Mouse (Mus musculus) heart, adult 2 months (tissue): ENCODE results near the gene Slc24a3. TPM values are rescaled to one million over a fixed set of nuclear protein-coding genes. Genes with fewer than 3 reads are reported as not detected.

Experiments
- DNase-seq, 2 experiments: peaks; one replicate each; pipeline ENCODE4 v3.0.0; 2021
- H3K27ac ChIP-seq: fragments of 200-600 bp; 2 replicates; pipeline ENCODE4 v1.8.1; 2022
- H3K27me3 ChIP-seq: fragments of 200-500 bp; 2 replicates; pipeline ENCODE4 v1.6.1; 2012; ENCODE audit warnings: mild to moderate bottlenecking, low read length, inconsistent platforms, mixed read lengths; ENCODE audit not compliant: control insufficient read depth, insufficient read depth
- H3K36me3 ChIP-seq: fragments of 200-500 bp; 2 replicates; pipeline ENCODE4 v1.6.1; 2012; ENCODE audit warnings: low read length, inconsistent platforms; ENCODE audit not compliant: control insufficient read depth, insufficient read depth
- H3K4me1 ChIP-seq: fragments of 200-500 bp; 2 replicates; pipeline ENCODE4 v1.6.1; 2011; ENCODE audit warnings: low read length; ENCODE audit not compliant: control insufficient read depth, insufficient read depth
- H3K4me3 ChIP-seq: fragments of 200-600 bp; 2 replicates; pipeline ENCODE4 v1.8.1; 2022
- H3K79me2 ChIP-seq: fragments of 200-500 bp; replicated peaks from 2 replicates; pipeline ENCODE4 v1.6.1; 2012; ENCODE audit warnings: mild to moderate bottlenecking, inconsistent platforms, low read length, moderate library complexity, mixed read lengths; ENCODE audit not compliant: control insufficient read depth, insufficient read depth
- H3K9ac ChIP-seq: fragments of 200-500 bp; 2 replicates; pipeline ENCODE4 v1.6.1; 2012; ENCODE audit warnings: low read depth, mild to moderate bottlenecking, control low read depth, inconsistent platforms, low read length, mixed read lengths
- CTCF ChIP-seq: fragments of 200-600 bp; IDR thresholded peaks from 2 replicates; pipeline ENCODE4 v1.8.1; 2022; ENCODE audit warnings: antibody characterized with exemption, mild to moderate bottlenecking, moderate library complexity
- EP300 ChIP-seq: fragments of 200-500 bp; IDR thresholded peaks from 2 replicates; pipeline ENCODE4 v1.6.1; 2011; ENCODE audit warnings: low read depth, low read length, control low read depth; ENCODE audit not compliant: insufficient read depth
- POLR2A ChIP-seq: fragments of 200-500 bp; IDR thresholded peaks from 2 replicates; pipeline ENCODE4 v1.6.1; 2011; ENCODE audit warnings: mild to moderate bottlenecking, low read depth, low read length, control low read depth; ENCODE audit not compliant: insufficient read depth
- WGBS: fragments of 180-500 bp; shearing (Covaris S2); methylation state at CpG from one replicate; pipeline ENCODE4 v1.1.7; 2018; 5-methylcytosine and 5-hydroxymethylcytosine counted together
- intact Hi-C: fragments of 180-260 bp; cut with DNase I; formaldehyde crosslinking; loops from one replicate; pipeline ENCODE4 v1.15.1; 2025
- polyA plus RNA-seq: library from polyadenylated mRNA; depleted of rRNA; stranded (reverse); fragments of >200 nt; gene quantifications from 2 replicates; pipeline ENCODE4 v1.2.3, GENCODE M21; 2012
- total RNA-seq, 2 experiments: library from RNA; stranded (reverse); gene quantifications; 2 replicates each; pipeline ENCODE4 v1.2.3; 2021

The Slc24a3 gene
- total and polyA plus RNA-seq, 3 experiments, result 2.7 to 3.6 (median 2.8) TPM

DNA sequence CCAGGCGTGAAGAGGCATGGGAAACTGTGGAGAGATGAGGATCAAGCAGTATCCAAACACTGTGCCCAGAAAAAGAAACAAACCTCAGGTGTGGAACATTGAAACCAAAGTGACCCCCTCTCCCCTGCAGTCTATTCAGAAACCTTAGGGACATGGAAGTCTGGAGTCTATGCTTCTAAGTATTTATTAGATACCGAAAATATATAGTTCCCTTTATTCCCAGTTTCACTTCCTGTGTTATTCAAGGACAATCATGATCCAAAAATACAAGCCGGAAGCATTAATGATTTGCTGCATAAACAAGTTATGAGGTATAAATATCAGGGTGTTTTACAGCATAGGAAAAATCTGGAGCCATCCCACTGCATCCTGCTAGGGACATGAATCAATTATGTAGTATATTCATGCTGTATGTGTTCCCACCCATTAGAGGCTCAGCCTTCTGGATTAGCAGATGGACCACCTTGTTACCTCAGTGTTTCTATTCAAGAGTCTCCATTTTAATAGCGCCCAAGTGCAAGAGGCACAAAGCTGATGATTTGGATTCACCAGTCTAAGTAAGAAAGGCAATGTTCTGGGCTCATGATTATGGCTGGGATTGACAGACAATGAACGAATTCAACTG, 301.3 kb downstream of the Slc24a3 start:
- Histone ChIP-seq H3K4me1 (peaks cover 1% of the 10 kb centered on the region; the same call in 1 of the 2 replicates), H3K9ac (no peak overlapping the region), H3K27ac (no peak overlapping the region), H3K27me3 (no peaks in the 10 kb centered on the region), H3K4me3 (no peak overlapping the region), H3K36me3 (no peaks in the 10 kb centered on the region), H3K79me2 (no peaks in the 10 kb centered on the region)
- intact Hi-C loops, result no loop called here
- no peak for DNase-seq
- WGBS, result 80% methylated on average over 5 of the region's 5 CpGs
- TF ChIP-seq CTCF (no peak), POLR2A (no peak), EP300 (no peak)

DNA sequence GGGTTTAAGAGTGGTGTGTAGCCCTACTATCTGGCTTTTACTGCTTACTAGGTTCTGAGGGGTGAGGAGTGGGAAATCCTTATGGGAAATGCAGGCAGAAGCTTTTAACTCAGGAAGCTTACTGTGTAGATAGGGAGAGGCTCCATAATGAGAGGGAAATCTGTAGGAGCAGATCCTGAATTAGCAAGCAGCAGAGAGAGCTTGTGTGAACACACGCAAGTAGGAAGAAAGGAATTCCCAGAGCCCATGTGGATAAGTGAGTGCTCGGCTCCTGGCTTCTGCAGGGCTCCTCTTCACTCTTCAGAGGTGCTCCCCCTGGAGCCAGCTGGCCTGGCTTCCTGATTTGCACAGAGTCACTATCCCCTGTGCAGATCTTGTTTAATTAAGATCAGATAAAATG, 309.9 kb downstream of the Slc24a3 start:
- no peak overlapping the region for H3K4me3 ChIP-seq
- no peak for DNase-seq
- intact Hi-C loops, result no loop called here
- no peak overlapping the region for H3K9ac ChIP-seq
- no peaks in the 10 kb centered on the region for H3K36me3 ChIP-seq
- no peaks in the 10 kb centered on the region for H3K4me1 ChIP-seq
- H3K27ac ChIP-seq, result no peak overlapping the region
- WGBS, result 50% methylated on average over 2 of the region's 2 CpGs
- H3K27me3 ChIP-seq, result no peaks in the 10 kb centered on the region
- H3K79me2 ChIP-seq, result no peaks in the 10 kb centered on the region
- TF ChIP-seq CTCF (no peak), POLR2A (no peak), EP300 (no peak)

DNA sequence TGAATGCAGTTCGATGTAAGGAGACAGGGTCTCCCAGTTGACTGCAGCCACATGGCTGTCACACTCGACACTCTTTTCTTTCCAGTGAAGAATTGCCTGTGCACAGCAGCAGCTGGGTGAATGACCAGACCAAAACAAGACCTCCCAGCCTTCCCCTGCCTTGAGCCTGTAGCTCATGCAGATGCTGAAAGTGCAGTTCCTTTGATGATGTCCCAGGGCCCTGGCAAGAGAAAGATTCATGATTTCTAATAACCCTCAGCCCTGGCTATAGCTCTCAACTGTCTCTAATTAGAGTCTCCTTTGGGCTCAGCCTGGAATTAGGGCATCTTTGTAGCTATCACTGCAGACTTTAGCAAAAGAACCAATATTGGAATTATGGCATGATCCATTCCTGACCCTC, 312.1 kb downstream of the Slc24a3 start:
- Histone ChIP-seq H3K9ac (no peak overlapping the region), H3K36me3 (no peaks in the 10 kb centered on the region), H3K27me3 (no peaks in the 10 kb centered on the region), H3K4me3 (no peak overlapping the region), H3K4me1 (no peaks in the 10 kb centered on the region), H3K79me2 (no peaks in the 10 kb centered on the region), H3K27ac (no peak overlapping the region)
- intact Hi-C loops, result no loop called here
- TF ChIP-seq POLR2A (no peak), EP300 (no peak)
- 69% methylated on average over 2 of the region's 2 CpGs for WGBS
- no peak for DNase-seq

DNA sequence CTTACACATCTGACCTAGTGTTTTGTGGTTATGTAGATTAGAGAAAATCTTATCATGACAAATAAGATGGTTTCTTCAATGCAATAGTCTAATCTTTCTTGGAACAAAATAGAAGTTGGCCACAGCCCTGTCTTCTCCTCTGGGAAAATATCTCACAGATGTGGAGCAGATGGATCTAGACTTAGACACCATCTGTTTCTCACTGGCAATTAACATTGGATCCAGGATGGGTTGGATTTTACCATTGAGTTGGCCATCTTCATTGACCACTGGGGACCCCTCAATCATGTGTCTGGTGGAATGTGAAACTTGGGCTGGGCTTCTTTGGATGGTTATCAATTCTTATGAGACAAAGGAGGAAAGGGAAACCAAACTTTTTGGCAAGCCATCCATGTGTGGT, 332.7 kb downstream of the Slc24a3 start:
- H3K4me1 ChIP-seq, result no peaks in the 10 kb centered on the region
- intact Hi-C loops, result no loop called here
- no peak overlapping the region for H3K9ac ChIP-seq
- H3K27me3 ChIP-seq, result no peaks in the 10 kb centered on the region
- TF ChIP-seq EP300, result no peak
- no peak for TF ChIP-seq CTCF
- TF ChIP-seq POLR2A, result no peak
- DNase-seq, result peak in 1 of 2 experiments; percentile 17
- H3K27ac ChIP-seq, result no peak overlapping the region
- H3K79me2 ChIP-seq, result no peaks in the 10 kb centered on the region
- H3K4me3 ChIP-seq, result no peak overlapping the region
- no peaks in the 10 kb centered on the region for H3K36me3 ChIP-seq

DNA sequence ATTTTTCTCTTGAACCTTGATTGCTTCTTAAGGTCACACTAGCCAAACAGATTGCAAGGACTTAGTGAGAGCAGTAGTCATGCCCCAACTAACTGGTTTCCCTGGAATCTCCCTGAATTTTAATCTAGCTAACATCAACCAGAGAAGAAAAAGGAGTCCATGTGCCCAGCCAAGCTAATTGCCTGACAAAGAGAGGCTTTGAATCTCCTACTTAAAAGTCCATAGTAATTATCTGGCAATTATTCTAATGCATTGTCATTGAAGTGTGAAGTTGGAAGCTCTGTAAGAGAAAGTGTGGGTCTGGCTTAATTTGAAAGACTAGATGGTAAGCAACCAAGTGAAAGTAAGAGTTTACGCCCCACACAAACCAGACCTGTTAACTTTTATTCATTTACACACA, 333.9 kb downstream of the Slc24a3 start:
- Histone ChIP-seq H3K79me2 (no peaks in the 10 kb centered on the region), H3K4me3 (no peak overlapping the region), H3K4me1 (no peaks in the 10 kb centered on the region), H3K9ac (no peak overlapping the region), H3K27ac (no peak overlapping the region), H3K36me3 (no peaks in the 10 kb centered on the region), H3K27me3 (no peaks in the 10 kb centered on the region)
- TF ChIP-seq CTCF (no peak), EP300 (no peak), POLR2A (no peak)
- WGBS, result 94% methylated on average over 1 of the region's 1 CpGs
- no peak for DNase-seq
- intact Hi-C loops, result no loop called here

DNA sequence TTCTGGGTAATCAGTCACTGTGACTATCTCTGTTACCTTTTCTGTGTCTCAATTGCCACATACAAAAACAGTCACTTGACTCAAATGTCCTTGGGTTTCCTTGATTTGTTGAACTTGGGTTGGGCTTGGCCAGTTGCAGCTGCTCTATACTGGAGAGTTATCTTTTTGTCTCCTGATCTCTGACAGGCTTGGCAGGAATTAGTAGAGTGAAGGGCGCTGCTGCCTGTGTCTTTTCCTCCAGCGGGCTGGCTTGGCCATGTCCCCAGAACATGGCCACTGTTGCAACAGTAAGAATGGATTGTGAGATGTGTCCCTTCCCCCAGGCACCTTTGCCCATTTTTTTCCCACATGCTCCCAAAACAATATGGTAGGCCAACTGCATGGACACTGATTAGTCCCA, 340.1 kb downstream of the Slc24a3 start:
- WGBS, result 38% methylated on average over 2 of the region's 2 CpGs

More for the DNA sequence above, 340.1 kb downstream of the Slc24a3 start:
- no peak for TF ChIP-seq EP300
- TF ChIP-seq POLR2A, result no peak
- no peak for TF ChIP-seq CTCF
- intact Hi-C loops, result no loop called here
- no peak overlapping the region for H3K9ac ChIP-seq
- no peak overlapping the region for H3K27ac ChIP-seq
- peak in 1 of 2 experiments; percentile 51 for DNase-seq
- no peaks in the 10 kb centered on the region for H3K36me3 ChIP-seq
- H3K27me3 ChIP-seq, result no peaks in the 10 kb centered on the region
- no peak overlapping the region for H3K4me3 ChIP-seq
- H3K4me1 ChIP-seq, result peaks cover 2% of the 10 kb centered on the region
- H3K79me2 ChIP-seq, result no peaks in the 10 kb centered on the region
